ENCODE assay signal across 43 mouse cellular contexts in genomic region chr14:56316333-56316732, GRCm38 (mm10). TPM values are rescaled to one million over a fixed set of nuclear protein-coding genes. Genes with fewer than 3 reads are reported as not detected.
"Had no signal": no experiment of that assay in that cellular context is flagged by ENCODE, and none has a peak within 500 bp of the region (broad histone marks: within the 10 kb centered on the region; RNA-seq: fewer than 3 reads in every experiment).

No protein-coding gene starts in this region.

- H3K9ac ChIP-seq: heart, embryonic 12.5 days; heart, embryonic 13.5 days; heart, embryonic 15.5 days; hindbrain, embryonic 12.5 days; hindbrain, embryonic 13.5 days; hindbrain, embryonic 14.5 days; hindbrain, embryonic 15.5 days; kidney, embryonic 15.5 days had no signal

- H3K27me3 ChIP-seq: heart, embryonic 12.5 days; heart, embryonic 13.5 days; heart, embryonic 15.5 days; hindbrain, embryonic 12.5 days; hindbrain, embryonic 13.5 days; hindbrain, embryonic 15.5 days; kidney, embryonic 15.5 days had no signal

- DNase-seq: kidney, adult 11 months; kidney, adult 18-20 months; kidney, adult 2 months; kidney, adult 8-10 months; kidney, adult 9 months; kidney, postnatal 10 days; kidney, postnatal 25 days; kidney, postnatal 36 days; layer of hippocampus, adult 9-11 months; layer of hippocampus, postnatal 36 days had no signal

- H3K4me3 ChIP-seq: heart, embryonic 10.5 days; heart, embryonic 12.5 days; heart, embryonic 13.5 days; heart, embryonic 15.5 days; hindbrain, embryonic 10.5 days; hindbrain, embryonic 12.5 days; hindbrain, embryonic 13.5 days; hindbrain, embryonic 15.5 days; kidney, embryonic 15.5 days; layer of hippocampus, adult 2 months; left cerebral cortex, adult 2 months had no signal

- H3K9me3 ChIP-seq: heart, embryonic 10.5 days; heart, embryonic 12.5 days; heart, embryonic 13.5 days; heart, embryonic 15.5 days; hindbrain, embryonic 10.5 days; hindbrain, embryonic 12.5 days; hindbrain, embryonic 13.5 days; hindbrain, embryonic 15.5 days; kidney, embryonic 15.5 days had no signal

- H3K4me2 ChIP-seq: heart, embryonic 11.5 days; heart, embryonic 12.5 days; heart, embryonic 13.5 days; heart, embryonic 15.5 days; hindbrain, embryonic 12.5 days; hindbrain, embryonic 13.5 days; hindbrain, embryonic 14.5 days; hindbrain, embryonic 15.5 days; kidney, embryonic 15.5 days had no signal

- H3K4me1 ChIP-seq: heart, embryonic 10.5 days; heart, embryonic 12.5 days; heart, embryonic 13.5 days; heart, embryonic 15.5 days; hindbrain, embryonic 12.5 days; hindbrain, embryonic 13.5 days; hindbrain, embryonic 15.5 days had no signal

- ATAC-seq: hindbrain, embryonic 16.5 days; hindbrain, postnatal 0 days; inflammation-experienced regulatory T-cells, adult 6 months had no signal

- H3K36me3 ChIP-seq: heart, embryonic 10.5 days; heart, embryonic 12.5 days; heart, embryonic 13.5 days; heart, embryonic 15.5 days; hindbrain, embryonic 10.5 days; hindbrain, embryonic 12.5 days; hindbrain, embryonic 13.5 days; hindbrain, embryonic 15.5 days; kidney, embryonic 15.5 days had no signal

- H3K27ac ChIP-seq: heart, embryonic 10.5 days; heart, embryonic 13.5 days; heart, embryonic 15.5 days; hindbrain, embryonic 10.5 days; hindbrain, embryonic 12.5 days; hindbrain, embryonic 13.5 days; hindbrain, embryonic 14.5 days; hindbrain, embryonic 15.5 days; hindbrain, postnatal 0 days; kidney, embryonic 15.5 days; kidney, postnatal 0 days; layer of hippocampus, adult 2 months; left cerebral cortex, adult 2 months had no signal

RNA-seq across cellular contexts. Expression of gene Atp12a, which starts 48.5 kb away (rescaled TPM):
- total RNA-seq: heart, adult 8-10 months; heart, postnatal 14 days; heart, postnatal 25 days; heart, postnatal 36 days; heart, postnatal 4 days; hematopoietic stem cell, adult 5-6 weeks; layer of hippocampus, adult 2 months; layer of hippocampus, adult 8-10 months; layer of hippocampus, postnatal 14 days; layer of hippocampus, postnatal 25 days; layer of hippocampus, postnatal 36 days; left cerebral cortex, adult 18-20 months had no signal
- polyA plus RNA-seq: heart, embryonic 10.5 days; heart, embryonic 11.5 days; heart, embryonic 12.5 days; heart, embryonic 14.5 days; heart, postnatal 0 days; hindbrain, embryonic 10.5 days; hindbrain, embryonic 12.5 days; inflammation-experienced regulatory T-cells, adult 6 months; intestine, embryonic 14.5 days had no signal

RNA-seq across cellular contexts. Expression of gene Gzmb, which starts 54.3 kb away (rescaled TPM):
- total RNA-seq: heart, adult 8-10 months; heart, postnatal 14 days; heart, postnatal 25 days; heart, postnatal 36 days; heart, postnatal 4 days; hindbrain, postnatal 0 days; layer of hippocampus, adult 18-20 months; layer of hippocampus, adult 2 months; layer of hippocampus, adult 8-10 months; layer of hippocampus, postnatal 10 days; layer of hippocampus, postnatal 14 days; layer of hippocampus, postnatal 25 days; layer of hippocampus, postnatal 36 days; left cerebral cortex, adult 18-20 months; left cerebral cortex, adult 2 months; left cerebral cortex, adult 8-10 months had no signal
- polyA plus RNA-seq: heart, embryonic 11.5 days; heart, embryonic 12.5 days; heart, embryonic 14.5 days; heart, postnatal 0 days; hindbrain, embryonic 10.5 days; hindbrain, embryonic 13.5 days; hindbrain, embryonic 14.5 days; hindbrain, embryonic 15.5 days; hindbrain, embryonic 16.5 days; hindbrain, postnatal 0 days; kidney, postnatal 0 days had no signal
